Comparison of ENCODE assay signal across 14 mouse cellular contexts in genomic region chr11:9213580-9213979, GRCm38 (mm10). TPM values are rescaled to one million over a fixed set of nuclear protein-coding genes. Genes with fewer than 3 reads are reported as not detected.
DNase-seq lines count a peak whose midpoint lies in the region; ATAC-seq lines count a peak whose summit lies in the region.
"Had no signal": no experiment of that assay in that cellular context is flagged by ENCODE, and none has a peak within 500 bp of the region (broad histone marks: within the 10 kb centered on the region; RNA-seq: fewer than 3 reads in every experiment).

No protein-coding gene starts in this region.

- DNase-seq in cerebellum, postnatal 4 days (ENCODE audit: low spot score in 2 of 2), result no peak
- peak; percentile 16 for DNase-seq in layer of hippocampus, adult 11-12 months (ENCODE audit: low spot score)
- no peak for DNase-seq in layer of hippocampus, postnatal 25 days (ENCODE audit: extremely low spot score in 1 of 2, low spot score in 1 of 2)
- peak; percentile 23 for DNase-seq in right cerebral cortex, postnatal 4 days
- no peak for DNase-seq in right cerebral cortex, postnatal 25 days
- DNase-seq in T-cell, adult 2 months (ENCODE audit: low spot score), result no peak
- DNase-seq: kidney, adult 2 months; lung, postnatal 10 days; thymus, postnatal 36 days had no signal

- peak; percentile 79 for ATAC-seq in cerebellum, adult (ENCODE audit: insufficient number of reproducible peaks, low FRiP score, low TSS enrichment)
- no peak for ATAC-seq in megakaryocyte, adult 5-6 weeks (ENCODE audit: poor library complexity, severe bottlenecking)
- ATAC-seq: CD4-positive, CD25-positive, alpha-beta regulatory T cell, adult 4 months; hindbrain, embryonic 16.5 days had no signal

RNA-seq across cellular contexts. Expression of gene Abca13, which starts 21.8 kb away (rescaled TPM):
- total RNA-seq in layer of hippocampus, postnatal 25 days (2021), result under 1 TPM; 0.02 TPM
- 14.7 and 18.4 TPM in 2 replicates for total RNA-seq in megakaryocyte, adult 5-6 weeks (2015)
- 13.4 and 19.0 TPM in 2 replicates for total RNA-seq in megakaryocyte, adult 5-6 weeks (2017)
- total RNA-seq: heart, postnatal 25 days had no signal

Comparison
In these comparisons a context has a peak if more than half of its experiments do, and no peak if none do; other contexts are left out.
1. DNase-seq: peak in layer of hippocampus, adult 11-12 months (single experiment) and right cerebral cortex, postnatal 4 days (single experiment); none in cerebellum, postnatal 4 days (0 of 2), layer of hippocampus, postnatal 25 days (0 of 2), right cerebral cortex, postnatal 25 days (single experiment) and T-cell, adult 2 months (single experiment).
2. RNA of gene Abca13, which starts 21.8 kb away (total RNA-seq): 13.4 to 19.0 TPM in megakaryocyte, adult 5-6 weeks; 0.02 TPM in layer of hippocampus, postnatal 25 days; every median in the first group is over 10 times any median in the second.